Mouse (Mus musculus) urinary bladder, postnatal 25 days (tissue): ENCODE data around the gene Tcte2.
A peak's percentile ranks its signal among the peaks of the same experiment; 100 is the strongest.
"Not testable (repeated sequence)": the region's sequence is repeated elsewhere in the genome, so short reads cannot be mapped to it uniquely, and the experiment has no call there.

ENCODE experiments used
- DNase-seq: peaks from one replicate; pipeline ENCODE4 v3.0.0; 2022; ENCODE audit warnings: low spot score

Tcte2 gene

GRCm38 (mm10) chr17:13761179-13761913, at the start of gene Tcte2:
Gene Tcte2 (minus strand): TSS chr17:13761825.
- DNase-seq = peak; percentile 38

GRCm38 (mm10) chr17:13806016-13806415, 44.4 kb upstream of the Tcte2 start:
- DNase-seq = no peak

GRCm38 (mm10) chr17:13802836-13803408, 41.3 kb upstream of the Tcte2 start:
- no peak for DNase-seq

GRCm38 (mm10) chr17:13797691-13798090, 36.1 kb upstream of the Tcte2 start:
- DNase-seq = no peak

GRCm38 (mm10) chr17:13790033-13790432, 28.4 kb upstream of the Tcte2 start:
- DNase-seq = not testable (repeated sequence)

GRCm38 (mm10) chr17:13783469-13783868, 21.8 kb upstream of the Tcte2 start:
- no peak for DNase-seq

GRCm38 (mm10) chr17:13781948-13782347, 20.3 kb upstream of the Tcte2 start:
- DNase-seq = no peak

- no peak for DNase-seq
These were observed 17.2 kb upstream of the Tcte2 start for GRCm38 (mm10) chr17:13778865-13779264.

GRCm38 (mm10) chr17:13777676-13778075, 16.1 kb upstream of the Tcte2 start:
- no peak for DNase-seq

- DNase-seq = no peak
These were observed 7.6 kb upstream of the Tcte2 start for GRCm38 (mm10) chr17:13769256-13769655.

GRCm38 (mm10) chr17:13768531-13768930, 6.9 kb upstream of the Tcte2 start:
- no peak for DNase-seq

- not testable (repeated sequence) for DNase-seq
These were observed 3.3 kb upstream of the Tcte2 start for GRCm38 (mm10) chr17:13764911-13765310.

- DNase-seq = no peak
These were observed 2.2 kb upstream of the Tcte2 start for GRCm38 (mm10) chr17:13763819-13764218.

GRCm38 (mm10) chr17:13760675-13761178, 898 bp downstream of the Tcte2 start:
- DNase-seq = no peak

- peak; percentile 76 for DNase-seq
These were observed 1.6 kb downstream of the Tcte2 start, which contains the start of gene Afdn for GRCm38 (mm10) chr17:13759853-13760627. Gene Afdn (plus strand): TSS chr17:13760539.

- DNase-seq = no peak
These were observed 2.3 kb downstream of the Tcte2 start for GRCm38 (mm10) chr17:13759156-13759852.

GRCm38 (mm10) chr17:13758586-13758985, 3.0 kb downstream of the Tcte2 start:
- no peak for DNase-seq

- no peak for DNase-seq
These were observed 6.7 kb downstream of the Tcte2 start for GRCm38 (mm10) chr17:13754940-13755339.

- DNase-seq = no peak
These were observed 7.7 kb downstream of the Tcte2 start for GRCm38 (mm10) chr17:13753918-13754317.

- DNase-seq = no peak
These were observed 12.6 kb downstream of the Tcte2 start for GRCm38 (mm10) chr17:13749027-13749426.

- DNase-seq = no peak
These were observed 13.9 kb downstream of the Tcte2 start for GRCm38 (mm10) chr17:13747681-13748080.

GRCm38 (mm10) chr17:13746330-13746729, 15.3 kb downstream of the Tcte2 start:
- no peak for DNase-seq
